Mouse (Mus musculus) midbrain, embryonic 11.5 days (tissue): Measurements from ENCODE around the gene Pdlim3. TPM values are rescaled to one million over a fixed set of nuclear protein-coding genes. Genes with fewer than 3 reads are reported as not detected.

ENCODE experiments used
- polyA plus RNA-seq: library from polyadenylated mRNA; unstranded; fragments of >200 nt; fragmentation: Nextera tagmentation; extraction: Ambion mirVana; gene quantifications from 2 replicates; pipeline ENCODE4 v1.2.1, GENCODE M21; 2014

Gene Pdlim3
- polyA plus RNA-seq, 1 experiment from 2014 or later = 34.4 TPM

Other genes with a start within 250 kb of the Pdlim3 start
- gene Ccdc110, start 49.2 kb downstream of the Pdlim3 start, polyA plus RNA-seq = 0.19 TPM in 1 of 2 replicates, not detected in the other
- 2.8 and 3.4 TPM in 2 replicates for gene 1700029J07Rik, start 89.8 kb downstream of the Pdlim3 start, polyA plus RNA-seq
- 52.6 and 55.0 TPM in 2 replicates for gene Ufsp2, start 90.1 kb downstream of the Pdlim3 start, polyA plus RNA-seq
- 0.11 and 0.44 TPM in 2 replicates for gene Lrp2bp, start 113.8 kb downstream of the Pdlim3 start, polyA plus RNA-seq
- gene Ankrd37, start 120.2 kb downstream of the Pdlim3 start, polyA plus RNA-seq = 14.0 and 18.5 TPM in 2 replicates